Mouse (Mus musculus) CH12.LX (cell line): ENCODE data around the gene Hspb7. TPM values are rescaled to one million over a fixed set of nuclear protein-coding genes. Genes with fewer than 3 reads are reported as not detected.

ENCODE experiments used
- DNase-seq: peaks from one replicate; pipeline ENCODE4 v3.0.0-alpha.2; 2013; ENCODE audit errors: extremely low read depth
- H3K27ac ChIP-seq: 2 replicates; pipeline ENCODE4 v1.5.1; 2012; ENCODE audit warnings: low read depth, mild to moderate bottlenecking, control low read depth, moderate library complexity; ENCODE audit not compliant: insufficient read depth
- H3K27me3 ChIP-seq: replicated peaks from 2 replicates; pipeline ENCODE3; 2012; ENCODE audit warnings: inconsistent platforms
- H3K36me3 ChIP-seq, 2 experiments: replicated peaks in 1 of 2; 2 replicates each; pipeline versions ENCODE3 to v1.6.1; 2012; ENCODE audit warnings: inconsistent platforms in 1 of 2, low read length in 1 of 2, mild to moderate bottlenecking in 1 of 2, mixed read lengths in 1 of 2, moderate library complexity in 1 of 2; ENCODE audit not compliant: control insufficient read depth in 1 of 2, insufficient read depth in 1 of 2
- H3K4me1 ChIP-seq, 2 experiments: 2 replicates each; pipeline ENCODE4 v1.6.1; 2012; ENCODE audit warnings: inconsistent platforms in 1 of 2, moderate library complexity in 1 of 2; ENCODE audit not compliant: insufficient read depth in 2 of 2, control insufficient read depth in 1 of 2
- H3K4me2 ChIP-seq: 2 replicates; pipeline ENCODE4 v1.6.1; 2012; ENCODE audit warnings: low read depth, mild to moderate bottlenecking, control low read depth; ENCODE audit not compliant: poor library complexity, insufficient read depth, severe bottlenecking
- H3K4me3 ChIP-seq, 3 experiments: fragments of 150-350 bp in 1 of 3; sonication (generic) in 1 of 3; replicated peaks in 1 of 3; 2 replicates each; pipeline versions ENCODE3 to v1.5.1; 2011 to 2012; ENCODE audit warnings: low read depth in 2 of 3, low read length in 2 of 3, mild to moderate bottlenecking in 2 of 3, moderate library complexity in 2 of 3, control low read depth in 1 of 3, improper control_type of control experiment in 1 of 3, inconsistent platforms in 1 of 3, mixed read lengths in 1 of 3; ENCODE audit not compliant: poor library complexity in 1 of 3
- H3K79me2 ChIP-seq: replicated peaks from 2 replicates; pipeline ENCODE4 v1.6.1; 2012; ENCODE audit warnings: mild to moderate bottlenecking, moderate library complexity; ENCODE audit not compliant: control insufficient read depth, poor library complexity, insufficient read depth, severe bottlenecking; ENCODE audit errors: extremely low read depth
- H3K9ac ChIP-seq: 2 replicates; pipeline ENCODE4 v1.6.1; 2012; ENCODE audit warnings: low read depth, mild to moderate bottlenecking, control low read depth, moderate library complexity; ENCODE audit not compliant: insufficient read depth
- H3K9me3 ChIP-seq: replicated peaks from 2 replicates; pipeline ENCODE3; 2012; ENCODE audit warnings: low read length, inconsistent platforms, mixed read lengths
- CHD2 ChIP-seq: IDR thresholded peaks from 2 replicates; pipeline ENCODE4 v1.6.1; 2011; ENCODE audit warnings: low read length, improper control_type of control experiment
- CTCF ChIP-seq, 2 experiments: IDR thresholded peaks in 1 of 2; conservative IDR thresholded peaks in 1 of 2; 2 replicates each; pipeline ENCODE4 v1.5.1; 2011 to 2012; ENCODE audit warnings: low read depth in 2 of 2, low read length in 2 of 2, improper control_type of control experiment in 1 of 2, inconsistent platforms in 1 of 2, mild to moderate bottlenecking in 1 of 2, moderate library complexity in 1 of 2
- E2F4 ChIP-seq: IDR thresholded peaks from 2 replicates; pipeline ENCODE4 v1.6.1; 2011; ENCODE audit warnings: low read depth, low read length, improper control_type of control experiment; ENCODE audit not compliant: insufficient replicate concordance
- ELF1 ChIP-seq: IDR thresholded peaks from 2 replicates; pipeline ENCODE4 v1.6.1; 2014; ENCODE audit warnings: low read depth, mild to moderate bottlenecking, inconsistent platforms, low read length, improper control_type of control experiment
- ETS1 ChIP-seq: conservative IDR thresholded peaks from 2 replicates; pipeline ENCODE4 v1.6.1; 2012; ENCODE audit warnings: low read depth, mild to moderate bottlenecking, inconsistent platforms, low read length, improper control_type of control experiment, moderate library complexity
- GABPA ChIP-seq: IDR thresholded peaks from 2 replicates; pipeline ENCODE4 v1.6.1; 2012; ENCODE audit warnings: low read depth, low read length, improper control_type of control experiment, inconsistent platforms; ENCODE audit not compliant: insufficient replicate concordance
- JUND ChIP-seq: conservative IDR thresholded peaks from 2 replicates; pipeline ENCODE4 v1.6.1; 2011; ENCODE audit warnings: low read depth, low read length, improper control_type of control experiment
- KAT2A ChIP-seq: IDR thresholded peaks from 2 replicates; pipeline ENCODE4 v1.6.1; 2012; ENCODE audit warnings: low read length, improper control_type of control experiment, inconsistent platforms; ENCODE audit not compliant: insufficient replicate concordance
- MAX ChIP-seq: IDR thresholded peaks from 2 replicates; pipeline ENCODE4 v1.6.1; 2011; ENCODE audit warnings: low read length, improper control_type of control experiment
- MEF2A ChIP-seq: IDR thresholded peaks from 2 replicates; pipeline ENCODE4 v1.6.1; 2014; ENCODE audit warnings: low read depth, mild to moderate bottlenecking, inconsistent platforms, low read length, improper control_type of control experiment, borderline replicate concordance
- MXI1 ChIP-seq: IDR thresholded peaks from 2 replicates; pipeline ENCODE4 v1.6.1; 2011; ENCODE audit warnings: mild to moderate bottlenecking, low read depth, low read length, improper control_type of control experiment
- MYC ChIP-seq: IDR thresholded peaks from 2 replicates; pipeline ENCODE4 v1.6.1; 2011; ENCODE audit warnings: low read depth, mild to moderate bottlenecking, improper control_type of control experiment, low read length
- PAX5 ChIP-seq: IDR thresholded peaks from 2 replicates; pipeline ENCODE4 v1.6.1; 2012; ENCODE audit warnings: low read length, inconsistent platforms, mixed read lengths
- POLR2A ChIP-seq: IDR thresholded peaks from 2 replicates; pipeline ENCODE4 v1.6.1; 2011; ENCODE audit warnings: low read depth, mild to moderate bottlenecking, improper control_type of control experiment, low read length
- RAD21 ChIP-seq: IDR thresholded peaks from 2 replicates; pipeline ENCODE4 v1.6.1; 2011; ENCODE audit warnings: low read depth, mild to moderate bottlenecking, low read length, improper control_type of control experiment, moderate library complexity
- TBP ChIP-seq: conservative IDR thresholded peaks from 2 replicates; pipeline ENCODE4 v1.6.1; 2011; ENCODE audit warnings: low read depth, low read length, improper control_type of control experiment
- TCF12 ChIP-seq: IDR thresholded peaks from 2 replicates; pipeline ENCODE4 v1.6.1; 2014; ENCODE audit warnings: low read depth, mild to moderate bottlenecking, inconsistent platforms, low read length, improper control_type of control experiment
- USF1 ChIP-seq: IDR thresholded peaks from 2 replicates; pipeline ENCODE4 v1.6.1; 2014; ENCODE audit warnings: low read depth, mild to moderate bottlenecking, inconsistent platforms, low read length, improper control_type of control experiment
- USF2 ChIP-seq: conservative IDR thresholded peaks from 2 replicates; pipeline ENCODE4 v1.6.1; 2011; ENCODE audit warnings: low read depth, low read length, improper control_type of control experiment
- ZMIZ1 ChIP-seq: IDR thresholded peaks from 2 replicates; pipeline ENCODE4 v1.6.1; 2012; ENCODE audit warnings: low read depth, mild to moderate bottlenecking, inconsistent platforms, low read length, improper control_type of control experiment
- dilution Hi-C: fragments of 300-500 bp; cut with MboI; formaldehyde crosslinking; loops from 2 replicates; pipeline ENCODE4 v1.14.3; 2020; ENCODE audit warnings: low sequenced_read_pairs; ENCODE audit not compliant: extremely low pct_unique_long_range_greater_than_20kb, extremely low pct_ligation_motif_present
- in situ Hi-C: fragments of 300-500 bp; cut with MboI; formaldehyde crosslinking; loops from 3 replicates; pipeline ENCODE4 v1.14.3; 2019; ENCODE audit warnings: low sequenced_read_pairs, low pct_ligation_motif_present, low pct_unique_long_range_greater_than_20kb, mixed read lengths
- polyA plus RNA-seq: library from polyadenylated mRNA; unstranded; fragments of >175 nt; gene quantifications from 2 replicates; pipeline ENCODE4 v1.2.1, GENCODE M21; 2012; ENCODE audit warnings: low read depth; ENCODE audit not compliant: insufficient read length
- total RNA-seq, 2 experiments: library from RNA; depleted of rRNA; stranded (reverse); fragments of 300-350 nt in 1 of 2; fragments of >200 nt in 1 of 2; gene quantifications; 2 replicates each; pipeline ENCODE4 v1.2.3; 2012 to 2014

Hspb7 gene
- total and polyA plus RNA-seq, 3 experiments, result 0.04 TPM; not detected in 2

- in situ Hi-C loops, result no loop called here
These were observed 35.8 kb downstream of the Hspb7 start for GRCm38 (mm10) chr4:141456193-141456938.

GRCm38 (mm10) chr4:141458236-141458635, 37.7 kb downstream of the Hspb7 start:
- Histone ChIP-seq H3K27ac (no peak overlapping the region), H3K9ac (no peak overlapping the region), H3K79me2 (peaks cover 6% of the 10 kb centered on the region; the same call in 1 of the 2 replicates), H3K36me3 (peaks cover 35 to 82% of the 10 kb centered on the region in 2 experiments), H3K4me1 (peaks cover 6 to 30% of the 10 kb centered on the region in 2 experiments; a peak in 3 of 4 replicates), H3K9me3 (no peaks in the 10 kb centered on the region), H3K4me3 (no peak overlapping the region), H3K27me3 (no peaks in the 10 kb centered on the region), H3K4me2 (no peak overlapping the region)
- dilution Hi-C loops, result no loop called here
- in situ Hi-C loops, result no loop called here
- no peak for DNase-seq
- TF ChIP-seq MXI1 (no peak), MYC (no peak)
- TF ChIP-seq, all 38 proteins: peak for 0

More at GRCm38 (mm10) chr4:141456193-141456938, 35.8 kb downstream of the Hspb7 start:
- H3K36me3 ChIP-seq, result peaks cover 26 to 81% of the 10 kb centered on the region in 2 experiments
- H3K27me3 ChIP-seq, result no peaks in the 10 kb centered on the region
- no peak for DNase-seq
- H3K4me1 ChIP-seq, result peaks cover 6 to 48% of the 10 kb centered on the region in 2 experiments; a peak in 3 of 4 replicates
- no peak overlapping the region for H3K9ac ChIP-seq
- H3K27ac ChIP-seq, result no peak overlapping the region
- peaks cover 9% of the 10 kb centered on the region for H3K79me2 ChIP-seq
- no peak overlapping the region for H3K4me3 ChIP-seq
- TF ChIP-seq USF2, result no peak
- TF ChIP-seq GABPA, result no peak
- TF ChIP-seq JUND, result no peak
- TF ChIP-seq E2F4, result no peak
- no peak for TF ChIP-seq ETS1
- TF ChIP-seq KAT2A, result no peak
- no peak for TF ChIP-seq TBP
- TF ChIP-seq, all 38 proteins: peak for 0
- dilution Hi-C loops, result no loop called here
- H3K4me2 ChIP-seq, result no peak overlapping the region
- H3K9me3 ChIP-seq, result no peaks in the 10 kb centered on the region

- dilution Hi-C loops (no loop called here), in situ Hi-C loops (no loop called here)
- Histone ChIP-seq H3K79me2 (peaks cover 3% of the 10 kb centered on the region; the same call in 1 of the 2 replicates), H3K4me1 (peaks cover 4 to 24% of the 10 kb centered on the region in 2 experiments; a peak in 2 of 4 replicates), H3K27me3 (no peaks in the 10 kb centered on the region), H3K4me3 (no peak overlapping the region), H3K27ac (no peak overlapping the region), H3K36me3 (peaks cover 38 to 82% of the 10 kb centered on the region in 2 experiments), H3K9ac (no peak overlapping the region), H3K4me2 (no peak overlapping the region), H3K9me3 (no peaks in the 10 kb centered on the region)
- DNase-seq, result no peak
- TF ChIP-seq CHD2 (no peak), RAD21 (no peak), ZMIZ1 (no peak), POLR2A (no peak), USF1 (no peak), MAX (no peak), TBP (no peak), MEF2A (no peak), ETS1 (no peak), PAX5 (no peak), TCF12 (no peak), ELF1 (no peak), CTCF (conservative IDR thresholded peaks at IDR 0.05 in 1 of 2, IDR thresholded peaks at IDR 0.05 in 1 of 2; ENCODE audit: low read depth in 2 of 2, low read length in 2 of 2) (no peak)
These were observed 38.3 kb downstream of the Hspb7 start for GRCm38 (mm10) chr4:141458888-141459287.
